Mouse (Mus musculus) neural tube, embryonic 11.5 days (tissue): ENCODE data around the gene Krtap14. TPM values are rescaled to one million over a fixed set of nuclear protein-coding genes. Genes with fewer than 3 reads are reported as not detected.
A peak's percentile ranks its signal among the peaks of the same experiment; 100 is the strongest.

ENCODE experiments used
- ATAC-seq: fragments of 200-750 bp; cut with Nextera tagmentation; 2 replicates; pipeline ENCODE4 v1.8.0; 2017; ENCODE audit warnings: moderate number of reproducible peaks, mild to moderate bottlenecking, moderate TSS enrichment, moderate library complexity; ENCODE audit not compliant: insufficient read depth, low FRiP score, low TSS enrichment
- DNase-seq: peaks from one replicate; pipeline ENCODE4 v3.0.0-alpha.2; 2015; ENCODE audit warnings: low spot score
- H3K27ac ChIP-seq: fragments of 300-500 bp; sonication (generic); 2 replicates; pipeline ENCODE4 v1.5.1; 2014; ENCODE audit warnings: low read depth, mild to moderate bottlenecking, low read length
- H3K27me3 ChIP-seq: fragments of 300-500 bp; sonication (generic); 2 replicates; pipeline ENCODE4 v1.6.1; 2014; ENCODE audit warnings: mild to moderate bottlenecking, low read length, mixed read lengths; ENCODE audit not compliant: control insufficient read depth, insufficient read depth
- H3K36me3 ChIP-seq: fragments of 300-500 bp; sonication (generic); 2 replicates; pipeline ENCODE4 v1.6.1; 2014; ENCODE audit warnings: mild to moderate bottlenecking, low read length, moderate library complexity, mixed read lengths; ENCODE audit not compliant: control insufficient read depth, insufficient read depth
- H3K4me1 ChIP-seq: fragments of 300-500 bp; sonication (generic); 2 replicates; pipeline ENCODE4 v1.6.1; 2014; ENCODE audit warnings: low read length, mixed read lengths; ENCODE audit not compliant: control insufficient read depth, insufficient read depth
- H3K4me2 ChIP-seq: fragments of 300-500 bp; sonication (generic); 2 replicates; pipeline ENCODE4 v1.6.1; 2014; ENCODE audit warnings: low read depth, mild to moderate bottlenecking, moderate library complexity
- H3K4me3 ChIP-seq: fragments of 300-500 bp; sonication (generic); 2 replicates; pipeline ENCODE4 v1.5.1; 2014; ENCODE audit warnings: low read depth, low read length
- H3K9ac ChIP-seq: fragments of 300-500 bp; sonication (generic); 2 replicates; pipeline ENCODE4 v1.6.1; 2014; ENCODE audit warnings: mild to moderate bottlenecking, low read length
- H3K9me3 ChIP-seq: fragments of 300-500 bp; sonication (generic); 2 replicates; pipeline ENCODE4 v1.6.1; 2016; ENCODE audit warnings: low read length; ENCODE audit not compliant: control insufficient read depth
- WGBS: fragments of 180-500 bp; shearing (Covaris S2); extraction: QIAGEN DNeasy Blood & Tissue Kit; methylation state at CpG from one replicate; pipeline ENCODE4 v1.1.7; 2014; 5-methylcytosine and 5-hydroxymethylcytosine counted together
- polyA plus RNA-seq: library from polyadenylated mRNA; unstranded; fragments of >200 nt; fragmentation: Nextera tagmentation; extraction: Ambion mirVana; gene quantifications from 2 replicates; pipeline ENCODE4 v1.2.1, GENCODE M21; 2014

Gene Krtap14
- not detected in 2 replicates for polyA plus RNA-seq

- H3K27me3 ChIP-seq: no peaks in the 10 kb centered on the region
- 73% methylated on average over 9 of the region's 9 CpGs for WGBS
- no peaks in the 10 kb centered on the region for H3K36me3 ChIP-seq
- no peak within 1 kb of the TSS for H3K4me2 ChIP-seq
- no peaks in the 10 kb centered on the region for H3K9me3 ChIP-seq
- no peaks in the 10 kb centered on the region for H3K4me1 ChIP-seq
- ATAC-seq (no peak), DNase-seq (no peak)
- H3K9ac ChIP-seq: no peak within 1 kb of the TSS
- H3K4me3 ChIP-seq: no peak within 1 kb of the TSS
- no peak within 1 kb of the TSS for H3K27ac ChIP-seq
Measured at GRCm38 (mm10) chr16:88826095-88826652, at the start of gene Krtap14. TSS of gene Krtap14 (minus strand) at chr16:88826145.

- no peaks in the 10 kb centered on the region for H3K36me3 ChIP-seq
- no peaks in the 10 kb centered on the region for H3K27me3 ChIP-seq
- H3K9ac ChIP-seq: no peak within 1 kb of the TSS
- H3K4me2 ChIP-seq: no peak within 1 kb of the TSS
- no peak within 1 kb of the TSS for H3K27ac ChIP-seq
- no peaks in the 10 kb centered on the region for H3K9me3 ChIP-seq
- no peak for ATAC-seq
- 96% methylated on average over 3 of the region's 3 CpGs for WGBS
- no peak for DNase-seq
- no peaks in the 10 kb centered on the region for H3K4me1 ChIP-seq
- no peak within 1 kb of the TSS for H3K4me3 ChIP-seq
Measured at GRCm38 (mm10) chr16:88874169-88874568, 48.2 kb upstream of the Krtap14 start, which contains the start of gene Krtap19-2. TSS of gene Krtap19-2 (minus strand) at chr16:88874269.

GRCm38 (mm10) chr16:88869311-88869710 lies 43.4 kb upstream of the Krtap14 start, which contains the start of gene Krtap19-1:
TSS of gene Krtap19-1 (minus strand) at chr16:88869411.
- no peak within 1 kb of the TSS for H3K27ac ChIP-seq
- 93% methylated on average over 6 of the region's 6 CpGs for WGBS
- no peak within 1 kb of the TSS for H3K4me3 ChIP-seq
- ATAC-seq: no peak
- H3K9me3 ChIP-seq: no peaks in the 10 kb centered on the region
- no peaks in the 10 kb centered on the region for H3K36me3 ChIP-seq
- H3K9ac ChIP-seq: no peak within 1 kb of the TSS
- H3K4me1 ChIP-seq: no peaks in the 10 kb centered on the region
- H3K4me2 ChIP-seq: no peak within 1 kb of the TSS
- no peaks in the 10 kb centered on the region for H3K27me3 ChIP-seq
- no peak for DNase-seq

- no peak overlapping the region for H3K4me2 ChIP-seq
- ATAC-seq (peak; percentile 58; the same call in 1 of the 2 replicates), DNase-seq (no peak)
- no peak overlapping the region for H3K27ac ChIP-seq
- no peak overlapping the region for H3K9ac ChIP-seq
- 87% methylated on average over 4 of the region's 4 CpGs for WGBS
- no peaks in the 10 kb centered on the region for H3K36me3 ChIP-seq
- H3K4me3 ChIP-seq: no peak overlapping the region
- no peaks in the 10 kb centered on the region for H3K27me3 ChIP-seq
- H3K4me1 ChIP-seq: no peaks in the 10 kb centered on the region
- H3K9me3 ChIP-seq: no peaks in the 10 kb centered on the region
Measured at GRCm38 (mm10) chr16:88864887-88865407, 39.0 kb upstream of the Krtap14 start.

- DNase-seq (peak; percentile 16), ATAC-seq (no peak)
- Histone ChIP-seq H3K9me3 (no peaks in the 10 kb centered on the region), H3K27ac (no peak overlapping the region), H3K27me3 (no peaks in the 10 kb centered on the region), H3K36me3 (no peaks in the 10 kb centered on the region), H3K4me3 (no peak overlapping the region), H3K4me2 (no peak overlapping the region), H3K4me1 (no peaks in the 10 kb centered on the region), H3K9ac (no peak overlapping the region)
- WGBS: 10% methylated on average over 5 of the region's 5 CpGs
Measured at GRCm38 (mm10) chr16:88851450-88851849, 25.5 kb upstream of the Krtap14 start.

- Histone ChIP-seq H3K9ac (no peak overlapping the region), H3K27me3 (no peaks in the 10 kb centered on the region), H3K27ac (no peak overlapping the region), H3K4me3 (no peak overlapping the region), H3K4me1 (no peaks in the 10 kb centered on the region), H3K4me2 (no peak overlapping the region), H3K36me3 (no peaks in the 10 kb centered on the region), H3K9me3 (no peaks in the 10 kb centered on the region)
- WGBS: 89% methylated on average over 4 of the region's 4 CpGs
- DNase-seq (no peak), ATAC-seq (no peak)
Measured at GRCm38 (mm10) chr16:88848558-88848957, 22.6 kb upstream of the Krtap14 start.

- 92% methylated on average over 1 of the region's 1 CpGs for WGBS
- H3K27me3 ChIP-seq: no peaks in the 10 kb centered on the region
- H3K4me1 ChIP-seq: no peaks in the 10 kb centered on the region
- ATAC-seq (no peak), DNase-seq (no peak)
- no peak overlapping the region for H3K4me3 ChIP-seq
- H3K27ac ChIP-seq: no peak overlapping the region
- H3K9me3 ChIP-seq: no peaks in the 10 kb centered on the region
- H3K4me2 ChIP-seq: no peak overlapping the region
- H3K36me3 ChIP-seq: no peaks in the 10 kb centered on the region
- no peak overlapping the region for H3K9ac ChIP-seq
Measured at GRCm38 (mm10) chr16:88847363-88847762, 21.4 kb upstream of the Krtap14 start.

GRCm38 (mm10) chr16:88826978-88827377 lies 1.0 kb upstream of the Krtap14 start:
- H3K4me1 ChIP-seq: no peaks in the 10 kb centered on the region
- no peaks in the 10 kb centered on the region for H3K9me3 ChIP-seq
- H3K4me2 ChIP-seq: no peak overlapping the region
- no peak overlapping the region for H3K9ac ChIP-seq
- no peaks in the 10 kb centered on the region for H3K27me3 ChIP-seq
- WGBS: 24% methylated on average over 3 of the region's 3 CpGs
- no peak overlapping the region for H3K4me3 ChIP-seq
- no peaks in the 10 kb centered on the region for H3K36me3 ChIP-seq
- peak; percentile 14 for DNase-seq
- H3K27ac ChIP-seq: no peak overlapping the region
- peak; percentile 56 for ATAC-seq

GRCm38 (mm10) chr16:88823736-88824135 lies 2.2 kb downstream of the Krtap14 start:
- H3K4me3 ChIP-seq: no peak overlapping the region
- no peak overlapping the region for H3K27ac ChIP-seq
- DNase-seq: no peak
- H3K9ac ChIP-seq: no peak overlapping the region
- WGBS: 75% methylated on average over 3 of the region's 3 CpGs
- H3K4me2 ChIP-seq: no peak overlapping the region
- no peaks in the 10 kb centered on the region for H3K36me3 ChIP-seq
- no peaks in the 10 kb centered on the region for H3K27me3 ChIP-seq
- no peaks in the 10 kb centered on the region for H3K4me1 ChIP-seq
- H3K9me3 ChIP-seq: no peaks in the 10 kb centered on the region
- peak; percentile 45; the same call in 1 of the 2 replicates for ATAC-seq
